Mouse (Mus musculus): ENCODE data around the gene Tsacc.
"Not testable (repeated sequence)": the region's sequence is repeated elsewhere in the genome, so short reads cannot be mapped to it uniquely, and the experiment has no call there.

The Tsacc gene

GRCm38 (mm10) chr3:88284815-88285564 lies 11.8 kb downstream of the Tsacc start:
- not testable (repeated sequence) for DNase-seq (ENCODE audit: low spot score)

DNA sequence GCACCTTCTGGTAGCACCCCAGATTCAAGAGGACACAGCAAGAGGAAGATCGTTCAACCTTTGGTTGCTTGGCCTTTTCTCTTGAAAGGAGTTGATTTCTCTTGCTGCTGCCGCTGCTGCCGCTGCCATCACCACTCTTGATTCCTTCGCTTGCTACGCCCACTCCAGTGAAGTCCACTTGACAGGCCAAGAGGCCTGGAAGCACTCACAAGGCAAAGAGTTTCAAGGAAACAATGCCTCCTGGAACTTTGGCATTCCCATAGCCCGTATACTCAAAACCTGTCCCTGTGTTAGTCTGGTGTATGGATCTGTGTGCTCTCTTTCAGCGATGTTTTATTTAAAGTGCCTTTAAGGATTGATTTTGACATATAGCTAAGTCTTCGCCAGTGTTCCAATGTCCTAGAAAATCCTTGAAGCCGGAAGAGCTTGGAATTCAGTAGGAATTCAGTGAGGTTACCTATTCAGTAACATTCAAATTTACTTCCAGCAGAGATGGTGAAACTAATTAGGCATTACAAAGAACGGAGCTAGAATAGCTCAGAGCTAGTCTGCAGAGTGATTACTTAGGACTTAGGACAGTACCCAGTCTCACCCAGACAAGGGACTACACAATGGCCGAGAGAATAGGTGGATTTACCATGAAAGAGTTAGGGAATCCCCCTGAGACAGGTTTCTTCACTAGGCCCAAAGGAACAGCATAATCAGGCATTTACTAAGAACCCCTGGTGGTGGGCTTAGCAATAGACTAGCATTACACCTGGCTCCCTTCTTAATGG lies 15.5 kb downstream of the Tsacc start:
- not testable (repeated sequence) for DNase-seq (ENCODE audit: low spot score)

GRCm38 (mm10) chr3:88280035-88280434 lies 16.8 kb downstream of the Tsacc start:
- no peak for DNase-seq (ENCODE audit: low spot score)

- DNase-seq (ENCODE audit: low spot score): peak; percentile 17
These were observed 20.2 kb downstream of the Tsacc start for GRCm38 (mm10) chr3:88276529-88277143.

GRCm38 (mm10) chr3:88276121-88276520 lies 20.7 kb downstream of the Tsacc start:
- DNase-seq (ENCODE audit: low spot score): no peak

GRCm38 (mm10) chr3:88274002-88274401 lies 22.8 kb downstream of the Tsacc start:
- no peak for DNase-seq (ENCODE audit: low spot score)

DNA sequence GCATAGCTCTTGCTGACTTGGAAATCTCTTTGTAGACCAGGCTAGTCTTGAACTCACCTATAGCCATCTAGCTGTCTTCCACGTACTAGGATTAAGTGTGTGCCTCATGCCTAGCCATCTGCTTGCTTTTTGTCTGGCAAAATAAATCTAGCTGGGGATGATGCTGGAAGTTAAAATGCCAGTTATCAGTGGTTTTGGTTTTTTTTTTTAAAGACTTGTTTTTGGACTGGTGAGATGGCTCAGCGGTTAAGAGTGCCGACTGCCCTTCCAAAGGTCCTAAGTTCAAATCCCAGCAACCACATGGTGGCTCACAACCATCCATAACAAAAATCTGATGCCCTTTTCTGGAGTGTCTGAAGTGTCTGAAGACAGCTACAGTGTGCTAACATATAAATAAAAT lies 24.9 kb downstream of the Tsacc start:
- DNase-seq (ENCODE audit: low spot score): no peak

GRCm38 (mm10) chr3:88271298-88271697 lies 25.5 kb downstream of the Tsacc start:
- not testable (repeated sequence) for DNase-seq (ENCODE audit: low spot score)

GRCm38 (mm10) chr3:88268991-88269390 lies 27.8 kb downstream of the Tsacc start:
- DNase-seq (ENCODE audit: low spot score): no peak

DNA sequence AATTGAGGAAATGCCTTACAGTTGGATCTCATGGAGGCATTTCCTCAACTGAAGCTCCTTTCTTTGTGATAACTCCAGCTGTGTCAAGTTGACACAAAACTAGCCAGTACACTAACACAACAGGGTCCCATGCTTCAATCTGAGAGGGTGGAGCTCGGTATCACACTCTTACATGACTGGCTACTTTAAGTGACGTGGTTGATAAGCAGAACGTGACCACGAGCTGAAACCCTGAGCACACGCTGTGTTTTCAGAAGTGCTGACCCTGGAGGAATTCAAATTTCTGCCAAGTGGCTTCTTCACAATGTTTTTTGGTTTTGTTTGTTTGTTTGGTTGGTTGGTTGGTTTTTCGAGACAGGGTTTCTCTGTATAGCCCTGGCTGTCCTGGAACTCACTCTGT lies 28.8 kb downstream of the Tsacc start:
- not testable (repeated sequence) for DNase-seq (ENCODE audit: low spot score)

DNA sequence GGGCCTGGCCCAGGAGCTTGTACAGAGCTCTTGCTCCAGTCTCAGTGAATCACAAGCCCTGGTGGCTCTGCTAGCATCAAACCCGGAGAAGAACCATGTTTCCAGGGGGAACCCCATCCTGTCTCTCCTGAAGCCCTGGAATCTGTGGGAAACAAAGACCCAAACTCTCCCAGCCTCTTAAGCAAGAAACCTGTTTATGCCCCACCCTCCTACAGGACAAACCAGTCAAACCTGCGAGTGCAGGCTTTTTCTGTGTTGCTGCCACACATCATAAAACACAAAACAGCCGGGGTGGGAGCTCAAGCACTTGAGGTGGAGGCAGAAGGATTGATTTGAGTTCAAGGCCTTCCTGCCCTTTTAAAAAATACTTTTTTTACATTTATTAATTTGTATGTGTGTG lies 34.5 kb downstream of the Tsacc start:
- no peak for DNase-seq (ENCODE audit: low spot score)

GRCm38 (mm10) chr3:88256382-88256781 lies 40.4 kb downstream of the Tsacc start:
- DNase-seq (ENCODE audit: low spot score): no peak

GRCm38 (mm10) chr3:88255950-88256349 lies 40.8 kb downstream of the Tsacc start:
- no peak for DNase-seq (ENCODE audit: low spot score)

GRCm38 (mm10) chr3:88254268-88254926 lies 42.4 kb downstream of the Tsacc start, which contains the start of gene Rhbg:
Gene Rhbg (minus strand): TSS chr3:88254709.
- peak; percentile 64 for DNase-seq (ENCODE audit: low spot score)

GRCm38 (mm10) chr3:88252739-88253138 lies 44.1 kb downstream of the Tsacc start:
- DNase-seq (ENCODE audit: low spot score): no peak

DNA sequence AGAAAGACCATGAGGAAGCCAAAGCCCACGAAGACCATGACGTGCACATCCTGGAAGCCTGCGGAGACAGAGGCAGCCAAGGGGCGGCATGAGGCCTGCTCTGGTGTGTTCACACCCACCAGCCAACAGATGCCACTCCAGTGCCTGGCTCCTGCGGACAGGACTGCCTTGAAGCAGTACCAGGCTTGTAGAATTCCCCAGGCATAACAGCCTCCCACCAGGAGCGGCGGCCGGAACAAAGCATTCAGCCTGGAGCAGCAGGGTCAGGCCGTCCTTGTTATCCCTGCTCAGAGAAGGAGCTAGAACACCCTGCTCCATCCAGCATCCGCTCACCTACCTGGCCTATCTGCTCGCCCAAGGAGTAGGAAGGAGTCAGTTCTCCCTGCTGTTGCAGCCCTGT lies 48.4 kb downstream of the Tsacc start:
- no peak for DNase-seq (ENCODE audit: low spot score)

- DNase-seq (ENCODE audit: low spot score): no peak
These were observed 49.1 kb downstream of the Tsacc start for GRCm38 (mm10) chr3:88247666-88248065.

- DNase-seq (ENCODE audit: low spot score): peak; percentile 83
These were observed 51.0 kb downstream of the Tsacc start for GRCm38 (mm10) chr3:88245811-88246210.

- peak; percentile 28 for DNase-seq (ENCODE audit: low spot score)
These were observed 52.7 kb downstream of the Tsacc start for GRCm38 (mm10) chr3:88244071-88244470.

DNA sequence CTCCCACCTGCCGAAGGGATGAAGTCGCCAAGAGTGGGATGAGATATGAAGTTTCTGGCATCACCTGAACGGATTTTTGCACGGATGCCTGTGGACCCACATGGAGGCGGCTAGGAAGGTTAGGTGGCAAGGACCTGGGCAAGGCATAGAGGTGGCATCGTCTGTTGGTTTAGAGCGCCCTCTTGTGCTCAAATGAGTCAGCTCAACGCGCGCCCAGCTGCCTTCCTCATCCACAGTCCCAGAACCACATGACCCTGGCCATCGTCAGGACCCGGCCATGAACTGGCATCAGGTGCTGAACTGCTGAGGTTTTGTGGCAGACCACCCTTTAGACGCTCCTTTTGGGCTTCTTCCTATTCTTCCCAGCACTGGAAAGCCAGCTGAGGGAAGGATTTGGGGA lies 54.3 kb downstream of the Tsacc start:
- peak; percentile 69 for DNase-seq (ENCODE audit: low spot score)

DNA sequence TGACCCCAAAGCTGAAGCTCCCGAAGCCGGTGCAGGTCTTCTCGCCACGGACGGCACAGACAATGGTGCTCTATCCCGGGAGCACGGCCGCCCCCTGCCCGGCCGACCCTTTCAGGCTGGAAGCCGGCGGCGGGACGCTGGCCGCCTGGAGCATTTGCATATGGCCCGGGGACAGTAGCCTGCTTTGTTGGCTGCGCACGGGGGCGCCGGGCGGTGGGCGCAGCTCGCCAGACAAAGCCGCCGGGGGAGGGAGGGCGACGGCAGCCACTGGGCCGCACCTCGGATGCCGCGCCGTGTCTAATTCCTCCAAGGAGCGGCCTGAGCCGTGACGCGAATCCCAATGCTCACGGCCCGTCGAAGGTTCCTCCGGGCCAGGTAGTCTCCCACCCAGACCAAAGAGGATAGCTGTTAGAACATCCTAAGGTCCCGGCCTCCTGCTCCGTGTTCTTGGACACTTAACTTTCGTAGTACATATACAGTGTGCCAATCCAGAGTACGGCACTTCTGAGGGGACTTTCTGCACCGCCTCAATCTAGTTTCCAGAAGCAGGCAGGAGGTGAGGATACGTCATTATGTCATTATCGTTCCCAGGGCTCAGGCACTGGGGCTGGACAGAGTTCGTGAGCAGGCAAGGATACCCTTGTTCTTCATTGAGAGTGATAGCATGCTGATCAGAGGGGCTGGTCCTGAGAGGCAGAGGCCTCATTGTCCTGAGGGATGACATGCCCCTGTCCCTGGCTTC lies 55.6 kb downstream of the Tsacc start:
- DNase-seq (ENCODE audit: low spot score): no peak

GRCm38 (mm10) chr3:88239446-88239845 lies 57.4 kb downstream of the Tsacc start:
- no peak for DNase-seq (ENCODE audit: low spot score)

Measured in urinary bladder, postnatal 25 days (tissue).